Mouse (Mus musculus) layer of hippocampus, adult 11-12 months (tissue): ENCODE results near the gene Cd84.
"Not testable (repeated sequence)": the region's sequence is repeated elsewhere in the genome, so short reads cannot be mapped to it uniquely, and the experiment has no call there.

Experiments used
- DNase-seq: peaks from one replicate; pipeline ENCODE4 v3.0.0; 2022; ENCODE audit warnings: low spot score

The Cd84 gene

GRCm38 (mm10) chr1:171839488-171839887 is at the start of gene Cd84:
Gene Cd84, plus strand, starts transcription at chr1:171839697.
- no peak for DNase-seq

GRCm38 (mm10) chr1:171791491-171791890 is 48.0 kb upstream of the Cd84 start:
- DNase-seq, result no peak

- no peak for DNase-seq
Observed at GRCm38 (mm10) chr1:171796185-171796584, 43.3 kb upstream of the Cd84 start.

- no peak for DNase-seq
Observed at GRCm38 (mm10) chr1:171797840-171798239, 41.7 kb upstream of the Cd84 start.

- DNase-seq, result no peak
Observed at GRCm38 (mm10) chr1:171799648-171800047, 39.8 kb upstream of the Cd84 start.

GRCm38 (mm10) chr1:171811048-171811447 is 28.4 kb upstream of the Cd84 start:
- not testable (repeated sequence) for DNase-seq

- DNase-seq, result peak; percentile 63
Observed at GRCm38 (mm10) chr1:171815545-171816439, 23.7 kb upstream of the Cd84 start.

- no peak for DNase-seq
Observed at GRCm38 (mm10) chr1:171816991-171817390, 22.5 kb upstream of the Cd84 start.

- DNase-seq, result no peak
Observed at GRCm38 (mm10) chr1:171821331-171821730, 18.2 kb upstream of the Cd84 start.

- no peak for DNase-seq
Observed at GRCm38 (mm10) chr1:171825462-171825861, 14.0 kb upstream of the Cd84 start.

GRCm38 (mm10) chr1:171826164-171826563 is 13.3 kb upstream of the Cd84 start:
- DNase-seq, result peak; percentile 42

GRCm38 (mm10) chr1:171827674-171828073 is 11.8 kb upstream of the Cd84 start:
- no peak for DNase-seq

- peak; percentile 37 for DNase-seq
Observed at GRCm38 (mm10) chr1:171840450-171841023, 1.0 kb downstream of the Cd84 start.

- no peak for DNase-seq
Observed at GRCm38 (mm10) chr1:171845035-171845754, 5.7 kb downstream of the Cd84 start.

- DNase-seq, result no peak
Observed at GRCm38 (mm10) chr1:171848201-171848600, 8.7 kb downstream of the Cd84 start.

GRCm38 (mm10) chr1:171848757-171849156 is 9.3 kb downstream of the Cd84 start:
- no peak for DNase-seq

- DNase-seq, result peak; percentile 21
Observed at GRCm38 (mm10) chr1:171849454-171849853, 10.0 kb downstream of the Cd84 start.

- no peak for DNase-seq
Observed at GRCm38 (mm10) chr1:171865467-171865866, 26.0 kb downstream of the Cd84 start.

- no peak for DNase-seq
Observed at GRCm38 (mm10) chr1:171886989-171887388, 47.5 kb downstream of the Cd84 start.

GRCm38 (mm10) chr1:171895364-171895763 is 55.9 kb downstream of the Cd84 start, which contains the start of gene Gm10521:
Gene Gm10521, plus strand, starts transcription at chr1:171895664.
- not testable (repeated sequence) for DNase-seq

GRCm38 (mm10) chr1:171904011-171904410 is 64.5 kb downstream of the Cd84 start:
- no peak for DNase-seq

- no peak for DNase-seq
Observed at GRCm38 (mm10) chr1:171915638-171916458, 76.4 kb downstream of the Cd84 start.
